Mouse (Mus musculus) urinary bladder, adult 18-20 months (tissue): ENCODE results near the gene Grhl1.
"Not testable (repeated sequence)": the region's sequence is repeated elsewhere in the genome, so short reads cannot be mapped to it uniquely, and the experiment has no call there.

ENCODE experiments used
- DNase-seq, 2 experiments: peaks; one replicate each; pipeline ENCODE4 v3.0.0; 2022; ENCODE audit warnings: low spot score in 2 of 2, mixed read lengths in 2 of 2

The Grhl1 gene

DNA sequence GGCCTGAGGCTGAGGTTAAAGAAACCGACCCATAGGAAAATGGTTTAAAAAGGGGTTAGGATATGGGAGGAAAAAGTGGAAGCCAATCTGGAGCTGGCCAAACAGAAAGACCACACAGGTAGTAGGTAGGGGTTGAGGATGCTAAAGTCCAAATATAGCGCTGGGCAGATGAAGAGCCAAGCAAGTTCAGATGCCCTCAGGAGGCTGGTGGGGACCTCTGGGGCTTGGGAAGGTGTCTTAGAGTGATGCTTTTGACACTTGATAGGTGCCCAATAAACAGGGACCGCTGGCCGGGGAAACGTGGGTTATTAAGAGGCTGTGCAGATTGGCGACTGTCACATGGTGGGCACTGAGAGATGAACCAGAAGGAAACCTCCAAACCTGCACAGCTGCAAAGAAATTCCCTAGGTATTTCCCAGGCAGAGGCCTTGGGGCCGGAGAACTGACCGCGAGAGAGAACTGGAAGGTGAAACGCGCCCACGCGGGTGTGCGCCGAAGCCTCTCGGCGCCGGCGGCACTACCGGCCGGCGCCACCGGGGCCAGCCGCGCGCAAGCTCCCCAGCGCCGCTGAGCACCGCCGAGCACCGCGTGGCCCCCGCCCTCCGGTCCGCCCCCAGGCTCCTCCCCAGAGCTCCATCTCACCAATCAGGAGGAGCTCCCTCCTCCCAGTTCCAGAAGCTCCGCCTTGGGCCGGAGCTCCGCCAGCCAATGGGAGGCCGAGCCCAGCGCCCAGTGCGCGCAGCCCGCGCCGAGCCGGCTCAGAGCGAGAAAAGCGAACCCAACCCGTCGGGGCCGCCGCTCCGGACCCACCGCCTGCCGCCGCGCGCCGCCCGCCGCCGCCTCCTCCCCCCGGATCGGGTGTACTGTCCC, at the start of gene Grhl1:
Gene Grhl1, plus strand, starts transcription at position 761 of the 870 bp plus-strand sequence.
- DNase-seq: peak; percentile 91 to 95

DNA sequence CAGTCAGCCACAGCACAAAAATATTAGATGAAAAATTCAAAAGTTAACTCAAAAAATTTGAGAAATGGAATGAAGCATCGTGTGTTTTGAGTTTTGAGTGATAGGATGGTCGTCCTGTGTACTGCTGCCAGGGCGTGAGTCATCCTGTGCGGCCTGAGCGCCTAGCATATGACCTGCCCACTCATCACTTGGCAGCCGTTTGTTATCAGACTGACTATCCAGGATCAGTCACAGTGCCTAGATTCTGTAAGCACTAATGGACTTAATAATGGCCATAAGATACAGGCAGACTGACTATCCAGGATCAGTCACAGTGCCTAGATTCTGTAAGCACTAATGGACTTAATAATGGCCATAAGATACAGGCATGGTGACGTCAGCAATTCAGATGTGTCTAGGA, 47.0 kb upstream of the Grhl1 start:
- DNase-seq: not testable (repeated sequence)

- DNase-seq: peak in 1 of 2 experiments; percentile 41
Observed at GRCm38 (mm10) chr12:24536390-24536789, 35.7 kb upstream of the Grhl1 start.

GRCm38 (mm10) chr12:24537201-24537600, 34.9 kb upstream of the Grhl1 start:
- DNase-seq: no peak

GRCm38 (mm10) chr12:24537965-24538364, 34.1 kb upstream of the Grhl1 start:
- peak; percentile 45 to 69 for DNase-seq

DNA sequence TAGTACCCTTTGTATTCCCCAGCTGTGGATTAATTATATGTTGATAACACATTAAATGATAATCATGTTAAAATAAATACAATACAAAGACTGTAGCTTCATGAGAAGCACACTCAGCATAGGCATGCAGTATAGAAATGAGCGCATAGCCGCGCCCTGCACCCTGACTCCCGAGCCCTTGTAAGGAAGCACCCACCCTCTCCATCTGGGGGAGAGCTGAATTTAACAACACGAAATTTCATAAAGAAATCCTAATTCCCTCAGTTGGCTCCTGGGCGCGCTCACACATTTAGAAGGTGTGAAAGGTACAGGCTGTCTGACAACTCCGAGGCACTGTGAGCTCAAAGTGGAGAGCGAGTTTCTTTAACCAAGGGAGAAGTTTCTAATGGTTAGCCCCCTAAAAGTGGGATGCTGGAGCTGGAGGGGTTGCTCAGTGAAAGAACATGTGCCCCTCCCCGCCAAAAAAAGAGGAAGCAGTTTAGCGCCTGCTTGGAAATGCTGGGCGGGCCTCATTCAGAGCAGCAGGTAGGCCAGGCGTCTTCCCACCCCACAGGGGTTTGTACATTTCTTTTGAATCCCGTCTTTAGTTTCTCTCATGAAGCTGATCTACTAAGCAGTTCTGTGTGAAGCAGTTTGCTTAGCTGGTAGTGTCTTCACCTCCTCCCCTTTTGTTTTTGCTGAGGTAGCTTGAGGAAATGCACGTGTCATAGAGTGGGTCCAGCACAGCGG, 30.5 kb upstream of the Grhl1 start:
- DNase-seq: no peak

GRCm38 (mm10) chr12:24547686-24548085, 24.4 kb upstream of the Grhl1 start:
- no peak for DNase-seq

- no peak for DNase-seq
Observed at GRCm38 (mm10) chr12:24548885-24549284, 23.2 kb upstream of the Grhl1 start.

GRCm38 (mm10) chr12:24552531-24552930, 19.6 kb upstream of the Grhl1 start:
- DNase-seq: no peak

- DNase-seq: no peak
Observed at GRCm38 (mm10) chr12:24555976-24556375, 16.1 kb upstream of the Grhl1 start.

- DNase-seq: no peak
Observed at GRCm38 (mm10) chr12:24563395-24563960, 8.6 kb upstream of the Grhl1 start.

GRCm38 (mm10) chr12:24565311-24565710, 6.8 kb upstream of the Grhl1 start:
- DNase-seq: no peak

GRCm38 (mm10) chr12:24567606-24568005, 4.5 kb upstream of the Grhl1 start:
- no peak for DNase-seq

DNA sequence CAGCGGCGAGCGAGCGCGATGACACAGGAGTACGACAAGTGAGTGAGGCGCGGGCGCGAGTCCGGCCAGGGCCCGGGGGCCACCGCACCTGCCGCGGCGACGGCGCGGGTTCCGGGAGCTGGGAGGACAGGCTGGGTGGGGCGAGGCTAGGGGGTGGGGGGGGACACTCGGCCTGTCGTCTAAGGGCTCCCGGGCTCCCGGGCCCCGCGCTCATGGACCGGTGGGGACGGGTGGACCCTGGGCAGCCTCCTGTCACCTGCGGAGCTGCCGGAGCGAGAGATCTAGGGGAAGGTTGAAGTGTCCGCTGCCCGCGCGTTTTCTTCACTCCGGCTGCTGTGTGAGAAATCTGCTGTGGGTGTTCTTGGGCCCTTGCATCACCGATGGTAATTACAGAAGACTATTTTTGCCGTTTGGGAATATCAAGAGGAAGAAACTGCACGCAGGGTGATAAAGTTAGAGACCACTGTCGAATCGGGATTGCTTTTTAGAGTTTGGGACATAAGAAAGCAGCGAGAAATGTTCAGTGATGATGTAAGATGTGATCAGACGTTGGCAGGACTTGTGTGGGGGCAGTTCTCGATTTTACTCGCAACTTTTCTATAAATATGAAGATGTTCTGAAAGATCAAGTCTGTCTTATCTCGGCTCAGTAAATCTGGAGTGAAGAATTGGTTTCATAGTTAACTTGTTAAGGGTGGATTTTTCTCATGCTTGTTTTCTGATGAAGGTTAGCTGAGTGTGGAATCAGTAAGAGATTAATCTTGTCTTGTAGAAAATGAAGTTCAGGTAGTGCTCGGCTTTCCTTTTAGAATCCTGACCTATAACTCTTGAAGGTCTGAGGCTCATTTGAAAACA, 565 bp downstream of the Grhl1 start:
- DNase-seq: peak; percentile 31 to 51

- DNase-seq: no peak
Observed at GRCm38 (mm10) chr12:24573275-24573580, 1.1 kb downstream of the Grhl1 start.

GRCm38 (mm10) chr12:24574870-24575269, 2.8 kb downstream of the Grhl1 start:
- peak in 1 of 2 experiments; percentile 17 for DNase-seq

DNA sequence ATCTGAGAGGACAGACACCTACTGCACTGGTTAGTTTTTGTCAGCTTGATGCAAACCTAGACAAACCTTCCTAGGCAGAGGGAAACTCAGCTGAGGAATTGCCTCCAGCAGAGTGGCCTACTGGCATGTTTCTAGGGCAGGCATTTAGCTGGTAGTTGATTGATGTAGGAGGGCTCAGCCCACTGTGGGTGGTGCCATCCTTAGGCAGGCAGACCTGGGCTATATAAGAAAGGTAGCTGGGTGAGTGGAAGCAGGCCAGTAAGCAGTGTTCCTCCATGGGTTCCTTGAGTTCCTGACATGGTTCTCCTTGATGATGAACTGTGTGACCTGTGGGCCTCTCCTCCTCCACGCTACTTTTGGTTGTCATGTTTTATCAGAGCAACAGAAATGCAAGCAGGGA, 8.4 kb downstream of the Grhl1 start:
- DNase-seq: no peak

DNA sequence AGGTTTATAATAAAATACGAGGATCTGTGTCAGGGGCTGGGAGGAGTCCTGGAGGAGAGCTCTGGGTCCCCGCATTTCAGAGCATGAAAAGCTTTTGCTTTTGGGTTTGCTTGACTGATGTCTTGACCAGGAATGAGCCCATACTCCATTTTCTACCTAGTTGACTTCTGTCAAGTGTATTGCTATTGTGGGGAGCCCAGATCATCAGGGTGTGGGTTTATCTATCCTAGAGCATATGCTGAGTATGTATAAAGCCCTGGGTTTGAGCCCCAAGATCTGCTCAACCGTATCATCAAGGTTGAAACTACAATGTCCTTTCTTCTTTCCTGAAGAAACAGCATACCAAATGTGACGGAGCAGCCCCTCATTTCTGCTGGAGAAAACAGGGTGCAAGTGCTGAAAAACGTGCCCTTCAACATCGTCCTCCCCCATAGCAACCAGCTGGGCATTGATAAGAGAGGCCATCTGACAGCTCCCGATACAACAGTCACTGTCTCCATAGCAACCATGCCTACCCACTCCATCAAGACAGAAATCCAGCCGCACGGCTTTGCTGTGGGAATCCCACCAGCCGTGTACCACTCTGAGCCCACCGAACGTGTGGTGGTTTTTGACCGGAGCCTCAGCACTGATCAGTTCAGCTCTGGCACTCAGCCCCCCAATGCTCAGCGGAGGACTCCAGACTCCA, 9.1 kb downstream of the Grhl1 start:
- DNase-seq: no peak

GRCm38 (mm10) chr12:24583653-24584052, 11.6 kb downstream of the Grhl1 start:
- no peak for DNase-seq

DNA sequence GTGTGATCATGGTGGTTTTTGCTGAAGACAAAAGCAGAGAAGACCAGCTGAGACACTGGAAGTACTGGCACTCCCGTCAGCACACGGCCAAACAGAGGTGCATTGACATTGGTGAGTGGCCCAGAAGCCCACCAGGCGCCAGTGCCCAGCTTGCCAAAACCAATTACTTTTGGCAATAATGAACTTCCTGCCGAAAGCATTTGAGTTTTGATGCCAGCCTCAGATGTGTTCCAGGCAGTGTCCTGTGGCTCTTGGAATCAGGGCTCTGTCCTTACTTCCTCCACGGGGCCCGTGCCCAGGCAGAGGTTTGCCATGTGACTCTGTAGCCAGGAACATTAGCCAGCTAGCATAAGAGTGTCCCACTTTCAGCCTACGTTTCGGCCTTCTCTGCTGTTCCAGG, 12.8 kb downstream of the Grhl1 start:
- DNase-seq: no peak

GRCm38 (mm10) chr12:24586193-24586592, 14.1 kb downstream of the Grhl1 start:
- no peak for DNase-seq
